Mouse (Mus musculus) retina, postnatal 1 day (tissue): ENCODE measurements around the gene Tpo.

Experiments
- DNase-seq: peaks from one replicate; pipeline ENCODE4 v3.0.0-alpha.2; 2012

Tpo gene

DNA sequence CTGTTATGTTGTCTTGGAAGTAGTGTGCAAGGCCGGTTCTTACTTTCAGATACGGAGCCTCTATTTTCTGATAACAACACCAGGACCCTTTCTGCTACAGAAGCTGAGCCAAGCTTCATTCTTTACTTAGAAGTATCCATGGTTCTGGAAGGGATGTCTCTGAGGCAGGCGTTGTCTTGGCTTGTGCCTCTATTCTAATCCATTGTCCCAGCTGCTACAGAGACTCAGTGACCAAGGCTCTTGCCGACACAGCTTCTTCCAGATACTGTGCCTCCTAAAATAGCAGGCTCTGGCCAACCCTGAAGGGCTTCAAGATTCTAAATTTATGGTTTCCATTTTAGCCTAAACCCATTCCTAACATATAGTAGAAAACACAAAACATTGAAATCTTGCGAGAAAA is 123.7 kb downstream of the Tpo start:
- DNase-seq = no peak

DNA sequence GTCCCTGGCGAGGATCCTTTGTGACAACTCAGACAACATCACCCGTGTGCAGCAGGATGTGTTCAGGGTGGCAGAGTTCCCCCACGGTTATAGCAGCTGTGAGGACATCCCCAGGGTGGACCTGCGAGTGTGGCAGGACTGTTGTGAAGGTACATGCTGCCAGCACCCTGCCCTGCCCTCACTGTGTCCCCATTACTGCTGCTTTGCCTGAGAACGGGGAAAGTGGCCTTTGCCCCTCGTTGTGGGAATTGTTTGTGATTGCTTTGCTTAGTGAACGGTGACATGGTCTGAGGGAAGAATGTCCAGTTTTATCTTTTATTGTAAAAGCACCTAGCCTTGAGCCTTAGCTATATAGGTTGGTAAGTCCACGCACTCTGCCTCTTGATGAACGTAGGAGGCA is 125.8 kb downstream of the Tpo start:
- no peak for DNase-seq
